Mouse (Mus musculus) limb, embryonic 13.5 days (tissue): ENCODE measurements around the gene E130218I03Rik. TPM values are rescaled to one million over a fixed set of nuclear protein-coding genes. Genes with fewer than 3 reads are reported as not detected.
A peak's percentile ranks its signal among the peaks of the same experiment; 100 is the strongest.

Experiments used
- ATAC-seq: fragments of 200-750 bp; cut with Nextera tagmentation; 2 replicates; pipeline ENCODE4 v1.8.0; 2017; ENCODE audit warnings: low read depth, moderate number of reproducible peaks, moderate TSS enrichment; ENCODE audit not compliant: low FRiP score
- H3K27ac ChIP-seq: fragments of 300-500 bp; sonication (generic); 2 replicates; pipeline ENCODE4 v1.5.1; 2015; ENCODE audit warnings: inconsistent platforms, mild to moderate bottlenecking, moderate library complexity
- H3K27me3 ChIP-seq: fragments of 300-500 bp; sonication (generic); 2 replicates; pipeline ENCODE4 v1.6.1; 2015; ENCODE audit warnings: mild to moderate bottlenecking, inconsistent platforms
- H3K36me3 ChIP-seq: fragments of 300-500 bp; sonication (generic); 2 replicates; pipeline ENCODE4 v1.6.1; 2015; ENCODE audit warnings: inconsistent platforms, mild to moderate bottlenecking, moderate library complexity
- H3K4me1 ChIP-seq: fragments of 300-500 bp; sonication (generic); 2 replicates; pipeline ENCODE4 v1.6.1; 2015; ENCODE audit warnings: inconsistent platforms
- H3K4me2 ChIP-seq: fragments of 300-500 bp; sonication (generic); replicated peaks from 2 replicates; pipeline ENCODE4 v1.6.1; 2015; ENCODE audit warnings: inconsistent platforms, mild to moderate bottlenecking, moderate library complexity
- H3K4me3 ChIP-seq: fragments of 300-500 bp; sonication (generic); 2 replicates; pipeline ENCODE4 v1.5.1; 2015; ENCODE audit warnings: moderate library complexity, mild to moderate bottlenecking, inconsistent platforms
- H3K9ac ChIP-seq: fragments of 300-500 bp; sonication (generic); 2 replicates; pipeline ENCODE4 v1.6.1; 2015; ENCODE audit warnings: mild to moderate bottlenecking, inconsistent platforms
- H3K9me3 ChIP-seq: fragments of 300-500 bp; sonication (generic); 2 replicates; pipeline ENCODE4 v1.6.1; 2016; ENCODE audit warnings: inconsistent platforms
- WGBS: fragments of 180-500 bp; shearing (Covaris S2); methylation state at CpG from one replicate; pipeline ENCODE4 v1.1.7; 2015; 5-methylcytosine and 5-hydroxymethylcytosine counted together
- polyA plus RNA-seq: library from polyadenylated mRNA; unstranded; fragments of >200 nt; fragmentation: Nextera tagmentation; extraction: Ambion mirVana; gene quantifications from 2 replicates; pipeline ENCODE4 v1.2.1, GENCODE M21; 2015

Gene E130218I03Rik
- polyA plus RNA-seq, 1 experiment from 2014 or later, result 0.23 TPM

DNA sequence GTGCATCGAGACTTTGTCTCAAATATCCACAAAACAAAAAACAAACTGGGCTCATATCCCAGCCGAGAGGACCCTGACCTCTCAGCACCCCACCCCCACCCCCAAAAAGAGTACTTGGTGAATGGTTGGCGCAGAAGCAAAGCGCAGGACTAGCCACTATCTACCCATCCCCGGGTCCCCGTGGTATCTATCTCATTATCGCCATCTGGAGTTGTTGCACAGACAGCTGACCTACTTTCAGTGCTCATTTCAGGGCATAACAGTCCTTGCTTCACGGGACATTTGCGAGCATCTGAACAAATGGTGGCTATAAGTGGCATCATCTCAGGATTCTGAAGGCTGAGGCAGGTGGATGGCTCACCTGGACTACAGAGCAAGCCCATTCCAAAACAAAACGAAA is 4.8 kb upstream of the E130218I03Rik start:
- Histone ChIP-seq H3K4me3 (peak overlapping the region; percentile 34; the same call in 1 of the 2 replicates), H3K27me3 (peaks cover 45% of the 10 kb centered on the region), H3K36me3 (0 out of 2 replicates have a peak, but pooled peaks cover 3% of the 10 kb centered on the region), H3K4me2 (peak overlapping the region; percentile 56), H3K9me3 (no peaks in the 10 kb centered on the region), H3K27ac (no peak overlapping the region), H3K4me1 (peaks cover 10% of the 10 kb centered on the region), H3K9ac (peak overlapping the region; percentile 45; the same call in 1 of the 2 replicates)
- WGBS, result 10% methylated on average over 10 of the region's 10 CpGs
- ATAC-seq, result no peak

DNA sequence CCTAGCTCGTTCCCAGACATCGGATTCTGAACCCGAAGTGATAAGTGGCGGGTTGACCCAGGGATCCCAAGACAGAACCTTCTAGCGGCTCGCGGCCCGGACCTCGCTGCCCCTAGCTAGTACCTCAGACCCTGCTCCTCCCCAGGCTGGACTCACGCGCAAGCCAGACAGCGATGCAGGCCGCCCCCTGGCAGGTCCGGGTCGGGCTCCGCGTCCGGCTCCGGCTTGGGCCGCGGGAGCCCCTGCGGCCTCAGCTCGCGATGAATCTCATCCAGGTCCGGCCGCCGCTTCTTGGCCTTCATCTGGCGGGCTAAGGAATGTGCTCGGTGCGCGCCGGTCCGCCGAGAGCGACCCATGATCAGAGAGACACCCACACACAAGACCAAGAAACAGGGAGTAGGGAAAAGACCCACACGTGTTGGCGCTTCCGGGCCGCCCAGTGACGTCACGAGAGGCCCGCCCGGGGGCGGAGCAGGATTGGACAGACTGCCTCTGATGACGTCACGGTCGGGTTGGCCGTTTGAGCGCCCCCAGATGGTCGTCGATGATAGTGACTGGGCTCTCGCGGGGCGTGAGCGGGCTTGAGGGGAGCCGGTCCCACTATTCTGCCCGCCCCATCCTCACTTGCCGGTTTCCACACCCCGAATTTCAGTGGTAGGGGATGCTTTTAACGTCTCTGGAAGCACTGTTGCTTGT is 1.8 kb downstream of the E130218I03Rik start, which contains the start of gene Zfp593:
Zfp593 (minus strand) TSS at position 445 of the 696 bp plus-strand sequence.
- H3K36me3 ChIP-seq, result 0 out of 2 replicates have a peak, but pooled peaks cover 4% of the 10 kb centered on the region
- H3K4me1 ChIP-seq, result peaks cover 32% of the 10 kb centered on the region
- H3K9ac ChIP-seq, result peak within 1 kb of the TSS; percentile 87
- H3K27me3 ChIP-seq, result peaks cover 42% of the 10 kb centered on the region
- H3K9me3 ChIP-seq, result no peaks in the 10 kb centered on the region
- H3K4me3 ChIP-seq, result peak within 1 kb of the TSS; percentile 86
- ATAC-seq, result peak; percentile 78
- peak within 1 kb of the TSS; percentile 90 for H3K4me2 ChIP-seq
- WGBS, result under 1% methylated on average over 60 of the region's 60 CpGs
- no peak within 1 kb of the TSS for H3K27ac ChIP-seq

DNA sequence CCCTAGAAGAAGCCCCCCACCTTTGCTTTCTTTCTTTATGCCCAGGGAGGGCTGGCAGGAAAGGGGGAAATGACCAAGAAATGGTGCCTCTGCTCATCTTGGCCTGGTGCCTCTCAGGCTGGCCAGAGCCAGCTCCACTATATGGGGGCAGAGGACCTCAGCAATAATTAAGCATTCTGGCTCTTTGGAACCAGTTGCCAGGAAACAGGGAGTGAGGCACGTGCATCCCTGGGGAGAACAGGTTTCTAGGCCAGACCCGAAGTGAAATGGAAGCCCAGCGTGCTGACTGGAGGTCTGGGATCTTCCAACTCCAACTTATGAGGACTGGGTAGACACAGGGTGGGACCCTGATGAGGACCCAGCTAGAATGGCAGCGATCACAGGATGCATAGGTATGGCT is 2.8 kb downstream of the E130218I03Rik start:
- peaks cover 41% of the 10 kb centered on the region for H3K4me1 ChIP-seq
- H3K9me3 ChIP-seq, result no peaks in the 10 kb centered on the region
- no peak overlapping the region for H3K4me3 ChIP-seq
- no peak for ATAC-seq
- H3K9ac ChIP-seq, result no peak overlapping the region
- H3K36me3 ChIP-seq, result 0 out of 2 replicates have a peak, but pooled peaks cover 4% of the 10 kb centered on the region
- peaks cover 52% of the 10 kb centered on the region for H3K27me3 ChIP-seq
- WGBS, result 55% methylated on average over 4 of the region's 4 CpGs
- H3K4me2 ChIP-seq, result peak overlapping the region; percentile 90; the same call in 1 of the 2 replicates
- H3K27ac ChIP-seq, result no peak overlapping the region

- no peak for ATAC-seq
- peaks cover 57% of the 10 kb centered on the region for H3K27me3 ChIP-seq
- 0 out of 2 replicates have a peak, but pooled peaks cover 4% of the 10 kb centered on the region for H3K36me3 ChIP-seq
- H3K9me3 ChIP-seq, result no peaks in the 10 kb centered on the region
- peak within 1 kb of the TSS; percentile 87 for H3K9ac ChIP-seq
- H3K27ac ChIP-seq, result no peak within 1 kb of the TSS
- WGBS, result 76% methylated on average over 7 of the region's 7 CpGs
- H3K4me2 ChIP-seq, result peak within 1 kb of the TSS; percentile 90
- peaks cover 47% of the 10 kb centered on the region for H3K4me1 ChIP-seq
- peak within 1 kb of the TSS; percentile 86 for H3K4me3 ChIP-seq
Measured at GRCm38 (mm10) chr4:134246719-134247258, 3.3 kb downstream of the E130218I03Rik start, which contains the start of gene Gm30191. Gene Gm30191, plus strand, starts transcription at chr4:134246935.

DNA sequence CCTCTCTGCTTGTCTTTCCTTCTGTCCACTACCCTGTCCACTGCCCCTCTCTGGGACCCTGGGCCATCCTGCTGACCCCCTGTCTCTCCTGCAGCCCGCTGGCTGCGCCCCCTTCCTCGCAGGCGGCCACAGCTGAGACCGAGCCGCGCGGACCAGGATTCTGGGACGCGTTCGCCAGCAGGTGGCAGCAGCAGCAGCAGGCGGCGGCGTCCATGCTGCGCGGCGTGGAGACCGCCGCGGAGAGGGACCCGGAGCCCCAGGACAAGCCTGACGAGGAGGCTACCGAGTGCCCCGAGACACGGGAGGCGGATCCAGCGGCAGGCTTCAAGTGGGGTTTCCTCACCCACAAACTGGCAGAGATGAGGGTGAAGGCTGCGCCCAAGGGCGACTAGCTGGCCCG is 6.2 kb downstream of the E130218I03Rik start:
- peak overlapping the region; percentile 56 for H3K4me3 ChIP-seq
- H3K27me3 ChIP-seq, result peaks cover 86% of the 10 kb centered on the region
- ATAC-seq, result peak; percentile 63
- no peaks in the 10 kb centered on the region for H3K36me3 ChIP-seq
- H3K4me2 ChIP-seq, result peak overlapping the region; percentile 93
- WGBS, result under 1% methylated on average over 30 of the region's 30 CpGs
- no peak overlapping the region for H3K27ac ChIP-seq
- H3K9ac ChIP-seq, result peak overlapping the region; percentile 48; the same call in 1 of the 2 replicates
- H3K4me1 ChIP-seq, result peaks cover 64% of the 10 kb centered on the region
- no peaks in the 10 kb centered on the region for H3K9me3 ChIP-seq

- peak overlapping the region; percentile 48; the same call in 1 of the 2 replicates for H3K9ac ChIP-seq
- no peaks in the 10 kb centered on the region for H3K9me3 ChIP-seq
- WGBS, result 7% methylated on average over 27 of the region's 27 CpGs
- H3K4me2 ChIP-seq, result peak overlapping the region; percentile 93
- H3K36me3 ChIP-seq, result no peaks in the 10 kb centered on the region
- H3K4me3 ChIP-seq, result peak overlapping the region; percentile 56
- H3K27ac ChIP-seq, result no peak overlapping the region
- ATAC-seq, result no peak
- H3K27me3 ChIP-seq, result peaks cover 93% of the 10 kb centered on the region
- peaks cover 64% of the 10 kb centered on the region for H3K4me1 ChIP-seq
Measured at GRCm38 (mm10) chr4:134250116-134250929, 6.9 kb downstream of the E130218I03Rik start.

- no peaks in the 10 kb centered on the region for H3K9me3 ChIP-seq
- H3K27ac ChIP-seq, result no peak overlapping the region
- H3K27me3 ChIP-seq, result peaks cover 98% of the 10 kb centered on the region
- H3K4me2 ChIP-seq, result peak overlapping the region; percentile 93
- no peak for ATAC-seq
- WGBS, result 11% methylated on average over 10 of the region's 10 CpGs
- 0 out of 2 replicates have a peak overlapping the region, but pooled peaks have one; percentile 20 for H3K9ac ChIP-seq
- no peaks in the 10 kb centered on the region for H3K36me3 ChIP-seq
- H3K4me1 ChIP-seq, result peaks cover 62% of the 10 kb centered on the region
- peak overlapping the region; percentile 56 for H3K4me3 ChIP-seq
Measured at GRCm38 (mm10) chr4:134250930-134251240, 7.4 kb downstream of the E130218I03Rik start.

DNA sequence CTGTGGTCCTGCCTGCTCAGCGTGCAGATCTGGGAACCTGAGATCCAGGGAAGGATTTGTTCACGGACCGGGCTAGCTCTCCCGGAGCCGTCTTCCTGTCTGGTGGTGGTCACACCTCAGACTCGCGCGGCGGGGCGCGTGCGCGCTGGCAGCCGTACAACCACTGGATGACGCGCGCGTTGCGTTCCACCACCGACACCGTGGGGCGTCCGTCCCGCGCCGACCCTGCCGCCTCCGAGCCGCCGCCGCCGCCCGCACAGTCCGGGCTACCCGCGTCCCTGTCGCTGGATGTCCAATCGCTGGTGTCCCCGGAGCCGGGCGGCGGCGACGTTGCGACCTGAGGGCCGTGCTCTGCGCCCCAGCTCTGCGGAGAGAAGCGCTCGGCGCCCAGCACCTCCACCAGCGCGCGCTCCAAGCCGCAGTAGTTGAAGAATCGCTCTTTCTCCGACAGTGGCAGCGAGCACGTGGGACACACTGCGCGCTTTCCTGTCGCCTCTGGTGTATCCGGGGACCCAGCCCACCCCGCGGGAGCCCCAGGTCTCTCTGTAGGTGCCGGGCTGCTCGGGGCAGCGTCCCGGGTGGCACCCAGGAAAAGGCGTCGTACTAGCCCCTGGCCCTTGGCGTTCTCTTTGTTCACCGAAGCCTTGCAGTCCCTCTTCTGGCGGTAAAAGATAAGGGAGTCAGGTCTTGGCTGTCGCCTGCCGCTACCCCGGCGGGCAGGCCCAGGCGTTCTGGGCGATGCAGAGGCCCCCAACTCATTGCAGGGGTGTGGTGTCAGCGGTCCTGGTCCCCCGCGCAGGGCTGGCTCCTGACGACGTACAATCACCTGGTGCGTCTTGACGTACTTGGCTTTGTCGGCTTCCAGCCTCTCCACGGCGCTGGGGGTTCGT is 8.0 kb downstream of the E130218I03Rik start:
- Histone ChIP-seq H3K9ac (peak overlapping the region; percentile 69), H3K4me1 (peaks cover 63% of the 10 kb centered on the region), H3K27ac (no peak overlapping the region), H3K27me3 (peaks cover 99% of the 10 kb centered on the region), H3K9me3 (no peaks in the 10 kb centered on the region), H3K4me2 (peak overlapping the region; percentile 93), H3K36me3 (no peaks in the 10 kb centered on the region), H3K4me3 (peak overlapping the region; percentile 56)
- ATAC-seq, result no peak
- WGBS, result under 1% methylated on average over 91 of the region's 91 CpGs

DNA sequence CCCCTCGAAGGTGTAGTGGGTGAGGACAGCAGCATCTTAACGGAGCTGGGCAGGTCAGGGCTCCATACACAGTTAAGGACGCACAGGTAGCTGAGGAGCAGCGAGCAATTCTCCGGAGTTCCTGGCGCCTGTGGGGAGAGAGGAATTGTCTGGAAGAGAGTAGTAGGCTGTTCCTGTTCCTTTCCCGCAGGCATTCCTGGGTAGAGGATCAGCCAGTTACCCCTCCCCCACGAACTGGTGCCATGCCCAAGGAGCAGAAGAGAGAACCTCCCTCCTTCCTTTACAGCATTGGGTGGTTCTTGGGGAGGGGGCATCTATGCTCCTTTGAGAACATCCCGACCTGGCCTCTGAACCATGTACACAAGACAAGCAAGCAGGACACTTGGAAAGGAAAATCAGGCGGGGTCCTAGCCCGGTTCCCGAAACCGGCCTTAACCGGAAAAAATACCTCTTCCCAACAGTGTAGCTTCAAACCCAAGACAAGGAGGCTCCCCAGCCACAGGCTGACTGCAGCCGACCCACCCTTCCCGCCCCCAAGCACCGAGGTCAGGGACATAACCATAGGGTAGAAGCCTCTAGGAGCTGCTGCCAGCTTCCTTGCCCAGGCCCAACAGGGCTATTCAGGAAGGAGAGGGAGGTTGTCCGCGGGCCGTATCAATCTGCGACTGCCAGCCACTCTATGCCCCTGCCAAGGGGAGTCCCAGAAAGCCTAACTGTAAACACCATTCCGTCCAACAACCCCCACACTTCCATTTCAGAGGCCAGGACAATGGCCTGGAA is 8.9 kb downstream of the E130218I03Rik start:
- WGBS, result 9% methylated on average over 22 of the region's 22 CpGs
- H3K27ac ChIP-seq, result peak overlapping the region; percentile 10; the same call in 1 of the 2 replicates
- H3K9ac ChIP-seq, result peak overlapping the region; percentile 69
- peak overlapping the region; percentile 93 for H3K4me2 ChIP-seq
- no peaks in the 10 kb centered on the region for H3K9me3 ChIP-seq
- H3K4me3 ChIP-seq, result peak overlapping the region; percentile 56
- no peak for ATAC-seq
- peaks cover 90% of the 10 kb centered on the region for H3K27me3 ChIP-seq
- H3K4me1 ChIP-seq, result peaks cover 71% of the 10 kb centered on the region
- no peaks in the 10 kb centered on the region for H3K36me3 ChIP-seq

- Histone ChIP-seq H3K4me3 (peak overlapping the region; percentile 56), H3K36me3 (no peaks in the 10 kb centered on the region), H3K4me1 (peaks cover 71% of the 10 kb centered on the region), H3K9me3 (no peaks in the 10 kb centered on the region), H3K27me3 (peaks cover 82% of the 10 kb centered on the region), H3K4me2 (peak overlapping the region; percentile 93), H3K27ac (peak overlapping the region; percentile 10; the same call in 1 of the 2 replicates), H3K9ac (peak overlapping the region; percentile 56)
- no peak for ATAC-seq
- 11% methylated on average over 15 of the region's 15 CpGs for WGBS
Measured at GRCm38 (mm10) chr4:134252911-134253721, 9.7 kb downstream of the E130218I03Rik start.
